Mouse (Mus musculus) urinary bladder, postnatal 36 days (tissue): ENCODE data around the gene Fbxl15.

Experiments used
- DNase-seq, 2 experiments: peaks; one replicate each; pipeline ENCODE4 v3.0.0; 2022; ENCODE audit warnings: low spot score in 2 of 2, mixed read lengths in 1 of 2

Fbxl15 gene

DNA sequence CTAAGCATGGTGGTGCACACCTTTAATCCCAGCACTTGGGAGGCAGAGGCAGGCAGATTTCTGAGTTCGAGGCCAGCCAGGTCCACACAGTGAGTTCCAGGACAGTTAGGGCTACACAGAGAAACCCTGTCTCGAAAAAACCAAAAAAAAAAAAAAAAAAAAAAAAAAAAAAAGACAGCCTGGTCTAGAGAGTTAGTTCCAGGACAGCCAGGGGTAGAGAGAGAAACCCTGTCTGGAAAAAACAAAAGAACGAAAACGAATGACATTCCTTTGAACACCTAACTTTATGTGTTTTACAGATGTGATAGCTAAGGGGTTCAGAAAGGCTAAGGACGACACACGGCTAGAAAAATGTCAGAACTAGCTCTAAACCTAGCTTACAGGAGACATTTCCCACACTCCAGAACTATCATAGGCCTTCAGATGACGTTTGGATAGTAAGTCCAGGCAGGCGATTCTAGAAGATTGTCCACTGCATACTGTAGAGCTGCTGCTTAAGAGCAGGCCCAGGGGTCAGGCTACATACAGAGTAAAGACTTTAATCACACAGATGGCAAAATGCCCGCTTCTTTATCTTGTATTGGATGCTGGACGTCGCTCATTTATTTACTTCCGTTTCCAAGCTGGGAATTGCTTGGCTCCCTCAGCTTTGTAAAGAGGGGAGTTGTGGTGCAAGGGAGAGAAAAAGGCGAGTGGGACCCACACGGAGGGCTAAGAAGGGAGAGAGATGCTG is 20.1 kb downstream of the Fbxl15 start:
- DNase-seq: no peak

DNA sequence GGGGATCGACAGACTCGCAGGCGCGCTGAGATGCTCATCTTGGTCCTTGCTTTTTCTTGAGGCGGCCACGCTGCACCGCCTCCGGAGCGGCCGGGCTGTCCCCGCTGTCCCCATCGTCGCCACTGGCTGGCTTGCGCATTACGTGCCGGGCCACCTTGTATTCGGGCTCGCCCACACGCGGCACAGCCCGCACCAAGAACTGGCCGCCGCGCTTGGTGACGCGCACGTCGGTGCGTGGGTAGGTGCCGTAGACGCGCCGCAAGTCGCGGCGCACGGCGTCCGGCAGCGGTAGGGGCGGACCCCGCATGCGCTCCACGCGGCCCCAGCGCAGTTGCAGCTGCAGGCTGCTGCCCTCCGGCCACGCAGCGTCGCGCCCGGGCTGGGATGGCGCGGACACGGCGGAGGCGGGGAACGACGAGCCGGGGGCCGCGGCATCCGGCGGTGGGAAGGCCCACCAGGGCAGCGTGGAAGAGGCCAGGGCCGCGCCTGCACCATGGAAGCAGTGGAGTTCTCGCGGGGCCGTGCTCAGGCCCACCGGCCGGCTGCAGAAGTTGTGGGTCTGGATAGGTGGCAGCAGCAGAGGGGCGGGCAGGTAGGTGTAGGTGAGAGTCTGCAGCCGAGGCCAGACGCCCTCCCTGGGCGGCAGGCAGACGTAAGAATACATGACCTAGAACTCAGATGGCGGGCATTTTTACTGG is 20.9 kb downstream of the Fbxl15 start:
- peak; percentile 52 to 75 for DNase-seq

DNA sequence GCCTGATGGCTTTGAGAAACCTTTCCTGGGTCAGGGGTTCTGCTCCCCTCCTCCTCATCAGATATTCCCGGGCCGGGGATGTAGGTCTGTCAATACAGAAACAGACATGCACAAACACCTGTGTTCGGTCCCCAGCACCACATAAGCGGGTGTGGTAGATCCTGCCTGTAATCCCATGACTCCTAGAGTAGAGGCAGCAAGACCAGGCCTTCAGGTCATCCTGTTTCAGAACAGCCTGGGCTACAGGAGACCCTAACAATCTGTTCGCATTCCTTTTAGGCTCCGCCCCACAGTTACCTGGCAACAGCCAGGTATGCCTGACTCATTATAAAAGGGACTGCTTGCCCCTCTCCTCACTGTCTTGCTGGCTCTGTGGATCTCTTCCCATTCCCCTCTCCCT is 21.6 kb downstream of the Fbxl15 start:
- DNase-seq: no peak

DNA sequence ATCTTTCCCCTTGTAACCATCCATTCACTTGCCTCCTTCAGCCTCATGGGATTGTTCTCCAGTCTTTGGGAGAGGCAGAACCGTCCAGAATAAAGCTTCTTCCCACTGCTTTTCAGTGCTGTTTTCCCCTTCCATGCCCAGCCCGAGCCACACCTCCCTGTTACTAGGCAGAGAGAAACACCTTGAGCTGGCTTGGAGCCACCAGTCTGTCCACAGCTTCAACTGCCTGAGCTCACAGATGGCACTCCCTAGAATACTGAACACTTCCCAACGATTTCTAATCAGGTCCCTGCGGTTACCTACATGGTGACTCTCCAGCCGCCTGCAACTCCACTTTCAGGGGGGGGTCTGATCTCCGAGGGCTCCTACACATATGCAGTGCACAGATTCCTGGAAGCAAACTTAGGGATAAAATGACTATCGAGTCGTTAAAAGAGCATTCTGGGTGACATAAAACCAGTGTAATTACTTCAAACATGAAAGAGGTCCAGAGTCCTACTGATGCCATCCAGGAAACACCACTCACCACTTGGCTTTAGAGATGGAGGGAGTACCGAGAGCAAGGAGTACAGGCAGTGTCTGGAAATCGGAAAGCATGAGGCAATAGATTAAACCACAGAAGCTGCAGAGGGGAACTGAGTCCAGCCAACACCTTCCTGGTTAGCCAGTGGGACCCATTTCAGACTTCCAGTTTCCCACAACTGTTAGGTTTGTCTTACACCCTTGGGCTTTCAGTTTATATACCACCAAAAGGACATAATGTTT is 22.4 kb downstream of the Fbxl15 start, which contains the start of gene 2310034G01Rik:
2310034G01Rik (minus strand) TSS at position 135 of the 765 bp plus-strand sequence.
- DNase-seq: no peak

DNA sequence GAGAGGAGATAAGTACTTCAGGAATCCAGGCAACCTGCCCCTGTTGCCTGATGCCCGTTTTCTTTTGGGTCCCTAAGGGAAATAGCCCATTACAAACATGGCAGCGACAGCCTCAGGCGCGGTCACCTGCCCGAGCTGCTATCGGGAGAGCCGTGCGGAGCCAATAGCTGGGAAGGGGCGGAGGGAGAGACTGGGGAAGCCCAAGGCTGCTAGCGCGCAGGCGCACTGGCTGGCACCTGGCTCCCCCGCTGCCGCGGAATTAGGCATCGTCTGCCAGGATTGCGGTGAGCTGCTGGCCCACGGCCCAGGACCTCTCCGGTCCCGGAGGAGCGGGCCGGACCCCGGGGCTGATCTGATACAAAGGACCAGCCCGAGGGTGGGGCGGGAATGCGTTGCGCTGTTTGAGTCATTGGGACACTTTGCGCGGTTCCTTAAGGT is 28.7 kb downstream of the Fbxl15 start:
- DNase-seq: peak; percentile 65 to 82

- DNase-seq: no peak
Measured at GRCm38 (mm10) chr19:46357344-46358280, 29.6 kb downstream of the Fbxl15 start.

- DNase-seq: no peak
Measured at GRCm38 (mm10) chr19:46358381-46358780, 30.4 kb downstream of the Fbxl15 start.

DNA sequence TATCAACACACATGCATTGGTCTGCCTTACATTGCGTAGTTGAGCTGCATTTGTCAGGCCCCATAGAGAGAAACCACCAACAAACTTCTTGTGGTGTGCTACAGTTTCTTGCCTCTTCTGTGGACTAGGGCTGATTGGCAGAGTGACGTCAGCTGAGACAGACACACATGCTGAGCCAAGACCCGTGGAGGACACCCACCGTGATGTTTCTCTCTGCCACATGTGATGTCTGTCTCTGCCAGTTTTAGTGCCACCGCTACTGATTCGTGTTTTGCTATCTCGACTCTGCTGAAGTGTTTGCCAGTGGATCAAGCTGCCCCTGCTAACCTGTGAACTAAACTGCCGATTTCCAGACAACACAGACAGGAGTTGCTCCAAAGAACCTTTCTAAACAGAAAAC is 34.1 kb downstream of the Fbxl15 start:
- no peak for DNase-seq

- DNase-seq: no peak
Measured at GRCm38 (mm10) chr19:46363294-46364009, 35.5 kb downstream of the Fbxl15 start.

DNA sequence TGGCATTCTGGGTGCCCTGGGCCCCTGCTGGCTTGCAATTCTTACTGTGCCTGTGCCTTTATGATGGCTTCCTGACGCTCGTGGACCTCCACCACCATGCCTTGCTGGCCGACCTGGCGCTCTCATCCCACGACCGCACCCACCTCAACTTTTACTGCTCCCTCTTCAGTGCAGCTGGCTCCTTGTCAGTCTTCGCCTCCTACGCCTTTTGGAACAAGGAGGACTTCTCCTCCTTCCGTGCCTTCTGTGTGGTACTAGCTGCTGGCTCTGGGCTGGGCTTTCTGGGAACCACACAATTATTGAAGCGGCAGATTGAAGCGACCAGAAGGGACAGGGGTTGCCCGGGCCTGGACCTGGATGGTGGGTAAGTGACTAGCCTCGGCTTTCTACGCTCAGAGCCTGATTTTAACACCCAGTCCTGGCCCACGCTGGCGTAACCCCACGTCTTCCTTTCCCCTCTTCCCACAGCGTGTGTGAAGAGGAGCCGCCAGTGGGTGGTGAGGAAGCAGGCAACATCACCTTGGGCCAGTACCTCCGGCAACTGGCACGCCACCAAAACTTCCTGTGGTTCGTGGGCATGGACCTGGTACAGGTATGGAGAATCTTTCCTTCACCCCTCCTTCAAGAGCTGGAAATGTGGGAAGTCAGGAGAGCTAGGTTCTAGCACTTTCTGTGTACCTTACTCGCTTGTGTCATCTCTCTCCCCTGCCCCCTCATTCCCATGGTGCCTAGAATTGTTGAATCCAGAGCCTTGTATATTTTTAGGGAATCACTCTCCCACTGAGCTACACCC is 40.0 kb downstream of the Fbxl15 start:
- no peak for DNase-seq

GRCm38 (mm10) chr19:46369204-46369603 is 41.2 kb downstream of the Fbxl15 start:
- DNase-seq: peak in 1 of 2 experiments; percentile 67

GRCm38 (mm10) chr19:46374477-46375088 is 46.6 kb downstream of the Fbxl15 start:
- no peak for DNase-seq

DNA sequence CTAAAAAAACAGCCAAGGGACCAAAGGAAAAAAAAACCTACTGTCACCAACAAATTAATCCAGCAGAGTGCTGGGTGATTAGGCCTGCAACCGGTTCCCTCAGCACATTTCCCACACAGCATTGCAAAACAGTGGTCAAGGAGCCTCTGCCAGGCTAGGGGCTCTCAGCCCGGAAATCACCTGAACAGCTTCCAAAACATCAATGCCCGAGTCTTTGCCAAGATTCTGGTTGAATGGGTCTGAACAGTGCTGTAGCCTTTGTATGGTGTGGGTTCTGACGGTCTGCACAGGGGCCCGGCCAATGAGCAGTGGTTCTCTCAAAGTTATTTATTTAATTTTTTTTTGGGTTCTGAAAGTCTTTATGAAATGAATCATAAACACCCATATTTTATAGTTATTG is 47.5 kb downstream of the Fbxl15 start:
- DNase-seq: no peak

GRCm38 (mm10) chr19:46375891-46376290 is 47.9 kb downstream of the Fbxl15 start:
- DNase-seq: no peak
